Mouse (Mus musculus) A20 (cell line): Measurements from ENCODE around the gene Pnpla3.
A peak's percentile ranks its signal among the peaks of the same experiment; 100 is the strongest.
"Not testable (repeated sequence)": the region's sequence is repeated elsewhere in the genome, so short reads cannot be mapped to it uniquely, and the experiment has no call there.

Source experiments
- DNase-seq: peaks from one replicate; pipeline ENCODE4 v3.0.0-alpha.2; 2011; ENCODE audit warnings: low read depth, low spot score

The Pnpla3 gene

GRCm38 (mm10) chr15:84167600-84167999 lies at the start of gene Pnpla3:
Gene Pnpla3 (plus strand): TSS chr15:84167837.
- peak; percentile 73 for DNase-seq

GRCm38 (mm10) chr15:84120612-84121011 lies 47.0 kb upstream of the Pnpla3 start:
- peak; percentile 50 for DNase-seq

- DNase-seq: no peak
Observed at GRCm38 (mm10) chr15:84121036-84121435, 46.6 kb upstream of the Pnpla3 start.

- no peak for DNase-seq
Observed at GRCm38 (mm10) chr15:84123075-84123474, 44.6 kb upstream of the Pnpla3 start, which contains the start of gene Pnpla5. Gene Pnpla5 (minus strand): TSS chr15:84123175.

- no peak for DNase-seq
Observed at GRCm38 (mm10) chr15:84124086-84124485, 43.6 kb upstream of the Pnpla3 start.

- DNase-seq: peak; percentile 1
Observed at GRCm38 (mm10) chr15:84126447-84126846, 41.2 kb upstream of the Pnpla3 start.

- peak; percentile 37 for DNase-seq
Observed at GRCm38 (mm10) chr15:84126871-84127270, 40.8 kb upstream of the Pnpla3 start.

- no peak for DNase-seq
Observed at GRCm38 (mm10) chr15:84131096-84131786, 36.4 kb upstream of the Pnpla3 start.

GRCm38 (mm10) chr15:84131971-84132370 lies 35.7 kb upstream of the Pnpla3 start:
- DNase-seq: no peak

- no peak for DNase-seq
Observed at GRCm38 (mm10) chr15:84133440-84133839, 34.2 kb upstream of the Pnpla3 start.

GRCm38 (mm10) chr15:84135472-84135871 lies 32.2 kb upstream of the Pnpla3 start:
- DNase-seq: peak; percentile 68

GRCm38 (mm10) chr15:84136473-84137415 lies 30.9 kb upstream of the Pnpla3 start:
- DNase-seq: no peak

- no peak for DNase-seq
Observed at GRCm38 (mm10) chr15:84139592-84140005, 28.0 kb upstream of the Pnpla3 start.

- no peak for DNase-seq
Observed at GRCm38 (mm10) chr15:84140109-84140508, 27.5 kb upstream of the Pnpla3 start.

GRCm38 (mm10) chr15:84140929-84141328 lies 26.7 kb upstream of the Pnpla3 start:
- DNase-seq: no peak

GRCm38 (mm10) chr15:84156158-84156557 lies 11.5 kb upstream of the Pnpla3 start:
- no peak for DNase-seq

- not testable (repeated sequence) for DNase-seq
Observed at GRCm38 (mm10) chr15:84157530-84157929, 10.1 kb upstream of the Pnpla3 start.

GRCm38 (mm10) chr15:84161871-84162270 lies 5.8 kb upstream of the Pnpla3 start:
- no peak for DNase-seq

- DNase-seq: no peak
Observed at GRCm38 (mm10) chr15:84166818-84167217, 819 bp upstream of the Pnpla3 start.

- DNase-seq: no peak
Observed at GRCm38 (mm10) chr15:84168170-84169161, 829 bp downstream of the Pnpla3 start.

GRCm38 (mm10) chr15:84169511-84169910 lies 1.9 kb downstream of the Pnpla3 start:
- DNase-seq: no peak
